Mouse (Mus musculus): ENCODE measurements at regions not wholly inside any gene's neighbourhood (a gene's known extent, or its start where the extent isn't known, plus 50 kb on each side); places are given as distances from the start of the nearest gene placed in this dataset.

GRCm38 (mm10) chr8:40210871-40211270, 464.0 kb upstream of the Adam24 start:
- H3K4me3 ChIP-seq (ENCODE audit: low read depth, low read length), result no peak overlapping the region
- no peak overlapping the region for H3K27ac ChIP-seq (ENCODE audit: low read length)
- H3K9ac ChIP-seq (ENCODE audit: low read depth, low read length), result no peak overlapping the region
- H3K9me3 ChIP-seq (replicated peaks; ENCODE audit: control insufficient read depth, low read length, poor library complexity, severe bottlenecking), result no peaks in the 10 kb centered on the region
- H3K4me1 ChIP-seq (ENCODE audit: control insufficient read depth, insufficient read depth, low read length), result no peaks in the 10 kb centered on the region
- WGBS, result 91% methylated on average over 4 of the region's 4 CpGs
- H3K4me2 ChIP-seq (ENCODE audit: low read length), result no peak overlapping the region
- no peak for ATAC-seq
- no peaks in the 10 kb centered on the region for H3K36me3 ChIP-seq (ENCODE audit: control insufficient read depth, insufficient read depth, low read length)
- H3K27me3 ChIP-seq (ENCODE audit: control insufficient read depth, insufficient read depth, low read depth, low read length), result no peaks in the 10 kb centered on the region

GRCm38 (mm10) chr8:40223521-40223920, 451.4 kb upstream of the Adam24 start:
- Histone ChIP-seq H3K4me3 (ENCODE audit: low read depth, low read length) (no peak overlapping the region), H3K27ac (ENCODE audit: low read length) (no peak overlapping the region), H3K9me3 (replicated peaks; ENCODE audit: control insufficient read depth, low read length, poor library complexity, severe bottlenecking) (no peaks in the 10 kb centered on the region), H3K4me1 (ENCODE audit: control insufficient read depth, insufficient read depth, low read length) (no peaks in the 10 kb centered on the region), H3K36me3 (ENCODE audit: control insufficient read depth, insufficient read depth, low read length) (no peaks in the 10 kb centered on the region), H3K27me3 (ENCODE audit: control insufficient read depth, insufficient read depth, low read depth, low read length) (no peaks in the 10 kb centered on the region), H3K4me2 (ENCODE audit: low read length) (no peak overlapping the region), H3K9ac (ENCODE audit: low read depth, low read length) (no peak overlapping the region)
- WGBS, result 85% methylated on average over 4 of the region's 4 CpGs
- no peak for ATAC-seq

- Histone ChIP-seq H3K4me1 (ENCODE audit: control insufficient read depth, insufficient read depth, low read length) (no peaks in the 10 kb centered on the region), H3K4me2 (ENCODE audit: low read length) (no peak overlapping the region), H3K27ac (ENCODE audit: low read length) (no peak overlapping the region), H3K36me3 (ENCODE audit: control insufficient read depth, insufficient read depth, low read length) (no peaks in the 10 kb centered on the region), H3K27me3 (ENCODE audit: control insufficient read depth, insufficient read depth, low read depth, low read length) (no peaks in the 10 kb centered on the region), H3K4me3 (ENCODE audit: low read depth, low read length) (no peak overlapping the region), H3K9me3 (replicated peaks; ENCODE audit: control insufficient read depth, low read length, poor library complexity, severe bottlenecking) (no peaks in the 10 kb centered on the region), H3K9ac (ENCODE audit: low read depth, low read length) (no peak overlapping the region)
- WGBS, result 70% methylated on average over 1 of the region's 1 CpGs
- ATAC-seq, result no peak
Observed at GRCm38 (mm10) chr8:40227262-40227661, 447.6 kb upstream of the Adam24 start.
